Mouse (Mus musculus): ENCODE results near the gene Gm11985. TPM values are rescaled to one million over a fixed set of nuclear protein-coding genes. Genes with fewer than 3 reads are reported as not detected.

Gm11985 gene
- polyA plus RNA-seq (2012; rRNA removed): not detected in 2 replicates
- polyA plus RNA-seq (2014; fragmentation: Nextera tagmentation; extraction: Ambion mirVana): not detected in 2 replicates

GRCm38 (mm10) chr11:7188469-7188868, at the start of gene Gm11985:
Gm11985 (minus strand) TSS chr11:7188569.
- Histone ChIP-seq H3K9ac (replicated peaks) (no peak within 1 kb of the TSS), H3K4me2 (ENCODE audit: low read depth) (no peak within 1 kb of the TSS), H3K27ac (no peak within 1 kb of the TSS), H3K4me3 (ENCODE audit: insufficient read depth in 1 of 2, low read depth in 2 of 2, low read length in 2 of 2) (no peak within 1 kb of the TSS), H3K4me1 (replicated peaks; ENCODE audit: control insufficient read depth in 2 of 2, insufficient read depth in 2 of 2, low read length in 1 of 2) (peaks cover 0 to 7% of the 10 kb centered on the region in 2 experiments; a peak in 2 of 4 replicates), H3K36me3 (replicated peaks; ENCODE audit: control insufficient read depth, insufficient read depth, low read depth) (no peaks in the 10 kb centered on the region), H3K9me3 (ENCODE audit: control insufficient read depth, low read length) (no peaks in the 10 kb centered on the region), H3K27me3 (ENCODE audit: control insufficient read depth, insufficient read depth, low read length) (no peaks in the 10 kb centered on the region)
- 73% methylated on average over 12 of the region's 13 CpGs for WGBS (ENCODE audit: insufficient replicate concordance)
- TF ChIP-seq CTCF (IDR thresholded peaks at IDR 0.05; ENCODE audit: low read depth) (no peak), EP300 (IDR thresholded peaks at IDR 0.05; ENCODE audit: low read depth) (no peak)
- ATAC-seq (ENCODE audit: insufficient read depth) (no peak), DNase-seq (ENCODE audit: low read depth in 3 of 3, low spot score in 3 of 3) (no peak)

DNA sequence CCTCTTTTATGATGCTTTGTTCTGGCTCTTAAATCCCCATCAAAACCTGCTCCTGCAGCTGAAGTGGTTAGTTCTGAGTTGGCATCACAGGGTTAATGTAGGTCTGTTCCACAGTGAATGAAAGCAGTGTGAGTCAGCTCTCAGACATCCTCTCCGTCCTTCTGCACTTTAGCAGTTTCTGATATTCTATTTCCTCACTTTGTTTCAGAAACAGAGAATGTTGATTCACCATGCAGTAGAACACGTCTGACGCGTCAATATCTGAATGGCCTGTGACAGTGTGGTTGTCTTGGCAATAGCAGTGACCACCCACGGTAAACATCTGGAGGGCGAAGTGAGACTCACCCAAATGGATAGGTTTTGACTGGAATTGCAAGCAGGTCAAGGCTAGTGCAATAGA, 49.3 kb upstream of the Gm11985 start:
- no peak overlapping the region for H3K27ac ChIP-seq
- ATAC-seq (ENCODE audit: insufficient read depth): no peak

DNA sequence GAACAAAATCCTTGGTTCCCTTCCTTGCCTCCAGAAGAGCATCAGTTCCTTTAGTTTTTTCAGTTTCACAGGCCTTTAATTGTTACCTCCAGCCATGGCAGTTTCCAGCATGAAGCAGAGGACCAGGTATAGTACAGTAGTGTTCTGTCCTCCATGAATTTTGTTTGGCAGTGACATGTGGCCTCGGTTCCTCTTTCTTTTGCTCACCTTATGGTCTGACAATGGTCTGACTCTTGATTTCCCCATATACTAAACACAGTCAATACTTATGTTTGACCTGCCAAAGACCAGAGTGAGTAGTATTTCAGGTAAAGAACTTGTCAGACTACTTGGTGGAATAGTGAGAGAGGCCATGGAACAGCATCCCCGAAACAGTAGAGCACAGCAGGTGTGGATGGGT, 48.4 kb upstream of the Gm11985 start:
- ATAC-seq (ENCODE audit: insufficient read depth): no peak
- no peak overlapping the region for H3K9ac ChIP-seq (replicated peaks)
- H3K27me3 ChIP-seq (ENCODE audit: control insufficient read depth, insufficient read depth, low read length): no peaks in the 10 kb centered on the region
- no peak overlapping the region for H3K27ac ChIP-seq
- no peaks in the 10 kb centered on the region for H3K4me1 ChIP-seq (replicated peaks; ENCODE audit: control insufficient read depth in 2 of 2, insufficient read depth in 2 of 2, low read length in 1 of 2)
- H3K9me3 ChIP-seq (ENCODE audit: control insufficient read depth, low read length): no peaks in the 10 kb centered on the region
- no peak for DNase-seq (ENCODE audit: low read depth in 3 of 3, low spot score in 3 of 3)
- H3K4me2 ChIP-seq (ENCODE audit: low read depth): no peak overlapping the region
- no peak overlapping the region for H3K4me3 ChIP-seq (ENCODE audit: insufficient read depth in 1 of 2, low read depth in 2 of 2, low read length in 2 of 2)
- no peaks in the 10 kb centered on the region for H3K36me3 ChIP-seq (replicated peaks; ENCODE audit: control insufficient read depth, insufficient read depth, low read depth)
- 53% methylated on average over 2 of the region's 2 CpGs for whole genome bisulfite sequencing (ENCODE audit: insufficient replicate concordance)
- no peak for TF ChIP-seq CTCF (IDR thresholded peaks at IDR 0.05; ENCODE audit: low read depth)
- TF ChIP-seq EP300 (IDR thresholded peaks at IDR 0.05; ENCODE audit: low read depth): no peak

More for the DNA sequence above, 49.3 kb upstream of the Gm11985 start:
- Histone ChIP-seq H3K9me3 (ENCODE audit: control insufficient read depth, low read length) (no peaks in the 10 kb centered on the region), H3K4me3 (ENCODE audit: insufficient read depth in 1 of 2, low read depth in 2 of 2, low read length in 2 of 2) (no peak overlapping the region), H3K4me2 (ENCODE audit: low read depth) (no peak overlapping the region), H3K9ac (replicated peaks) (no peak overlapping the region), H3K27me3 (ENCODE audit: control insufficient read depth, insufficient read depth, low read length) (no peaks in the 10 kb centered on the region), H3K36me3 (replicated peaks; ENCODE audit: control insufficient read depth, insufficient read depth, low read depth) (no peaks in the 10 kb centered on the region), H3K4me1 (replicated peaks; ENCODE audit: control insufficient read depth in 2 of 2, insufficient read depth in 2 of 2, low read length in 1 of 2) (no peaks in the 10 kb centered on the region)
- WGBS (ENCODE audit: insufficient replicate concordance): 29% methylated on average over 6 of the region's 6 CpGs
- TF ChIP-seq CTCF (IDR thresholded peaks at IDR 0.05; ENCODE audit: low read depth): no peak
- TF ChIP-seq EP300 (IDR thresholded peaks at IDR 0.05; ENCODE audit: low read depth): no peak
- no peak for DNase-seq (ENCODE audit: low read depth in 3 of 3, low spot score in 3 of 3)

- no peak overlapping the region for H3K4me2 ChIP-seq (ENCODE audit: low read depth)
- H3K36me3 ChIP-seq (replicated peaks; ENCODE audit: control insufficient read depth, insufficient read depth, low read depth): no peaks in the 10 kb centered on the region
- ATAC-seq (ENCODE audit: insufficient read depth) (peak; percentile 26; the same call in 1 of the 2 replicates), DNase-seq (ENCODE audit: low read depth in 3 of 3, low spot score in 3 of 3) (no peak)
- WGBS (ENCODE audit: insufficient replicate concordance): 20% methylated on average over 3 of the region's 3 CpGs
- no peak overlapping the region for H3K9ac ChIP-seq (replicated peaks)
- no peak overlapping the region for H3K4me3 ChIP-seq (ENCODE audit: insufficient read depth in 1 of 2, low read depth in 2 of 2, low read length in 2 of 2)
- H3K27ac ChIP-seq: no peak overlapping the region
- H3K9me3 ChIP-seq (ENCODE audit: control insufficient read depth, low read length): no peaks in the 10 kb centered on the region
- TF ChIP-seq CTCF (IDR thresholded peaks at IDR 0.05; ENCODE audit: low read depth): no peak
- no peak for TF ChIP-seq EP300 (IDR thresholded peaks at IDR 0.05; ENCODE audit: low read depth)
- H3K27me3 ChIP-seq (ENCODE audit: control insufficient read depth, insufficient read depth, low read length): no peaks in the 10 kb centered on the region
- no peaks in the 10 kb centered on the region for H3K4me1 ChIP-seq (replicated peaks; ENCODE audit: control insufficient read depth in 2 of 2, insufficient read depth in 2 of 2, low read length in 1 of 2)
Measured at GRCm38 (mm10) chr11:7234981-7235609, 46.7 kb upstream of the Gm11985 start.

DNA sequence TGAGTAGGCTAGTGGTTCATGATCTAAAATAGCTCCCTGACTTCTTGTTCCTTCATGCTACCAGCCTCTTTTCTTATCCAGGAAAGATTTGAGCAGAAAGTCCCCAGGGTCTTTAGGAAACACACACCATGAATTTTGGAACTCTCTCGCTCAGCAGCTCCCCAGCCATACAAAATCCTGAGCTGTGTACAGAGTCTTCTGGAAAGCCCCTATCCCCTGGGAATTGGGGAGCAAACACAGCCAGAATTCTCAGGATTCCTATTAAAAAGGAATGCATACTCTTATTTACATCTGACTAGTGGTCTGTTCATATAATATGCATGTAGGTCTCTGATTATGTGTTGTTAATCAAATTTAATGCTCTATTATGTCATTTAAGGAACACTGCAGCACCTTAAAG, 46.1 kb upstream of the Gm11985 start:
- no peak overlapping the region for H3K4me3 ChIP-seq (ENCODE audit: insufficient read depth in 1 of 2, low read depth in 2 of 2, low read length in 2 of 2)
- no peaks in the 10 kb centered on the region for H3K36me3 ChIP-seq (replicated peaks; ENCODE audit: control insufficient read depth, insufficient read depth, low read depth)
- H3K9me3 ChIP-seq (ENCODE audit: control insufficient read depth, low read length): no peaks in the 10 kb centered on the region
- DNase-seq (ENCODE audit: low read depth in 3 of 3, low spot score in 3 of 3) (no peak), ATAC-seq (ENCODE audit: insufficient read depth) (no peak)
- WGBS (ENCODE audit: insufficient replicate concordance): 43% methylated on average over 1 of the region's 1 CpGs
- no peaks in the 10 kb centered on the region for H3K4me1 ChIP-seq (replicated peaks; ENCODE audit: control insufficient read depth in 2 of 2, insufficient read depth in 2 of 2, low read length in 1 of 2)
- H3K4me2 ChIP-seq (ENCODE audit: low read depth): no peak overlapping the region
- H3K27ac ChIP-seq: no peak overlapping the region
- no peaks in the 10 kb centered on the region for H3K27me3 ChIP-seq (ENCODE audit: control insufficient read depth, insufficient read depth, low read length)
- H3K9ac ChIP-seq (replicated peaks): no peak overlapping the region
- TF ChIP-seq CTCF (IDR thresholded peaks at IDR 0.05; ENCODE audit: low read depth) (no peak), EP300 (IDR thresholded peaks at IDR 0.05; ENCODE audit: low read depth) (no peak)
